Comparison of ENCODE assay signal across 21 mouse cellular contexts in genomic region chr19:27838041-27838440, GRCm38 (mm10).
"Had no signal": no experiment of that assay in that cellular context is flagged by ENCODE, and none has a peak within 500 bp of the region (broad histone marks: within the 10 kb centered on the region; RNA-seq: fewer than 3 reads in every experiment).

No protein-coding gene starts in this region.

- H3K9me3 ChIP-seq: liver, embryonic 15.5 days; lung, embryonic 15.5 days; megakaryocyte, embryonic 14.5 days; midbrain, embryonic 13.5 days; neural tube, embryonic 13.5 days; neural tube, embryonic 15.5 days had no signal

- H3K27ac ChIP-seq: liver, embryonic 15.5 days; lung, embryonic 15.5 days; macrophage; midbrain, embryonic 13.5 days; neural tube, embryonic 13.5 days; neural tube, embryonic 15.5 days had no signal

- ATAC-seq: liver, postnatal 0 days; lung, postnatal 0 days; midbrain, embryonic 13.5 days; midbrain, embryonic 16.5 days had no signal

- H3K4me2 ChIP-seq: liver, embryonic 15.5 days; lung, embryonic 15.5 days; midbrain, embryonic 11.5 days; midbrain, embryonic 13.5 days; neural tube, embryonic 13.5 days; neural tube, embryonic 15.5 days had no signal

- H3K4me1 ChIP-seq: liver, embryonic 15.5 days; lung, embryonic 15.5 days; neural tube, embryonic 15.5 days had no signal

- H3K4me3 ChIP-seq: liver, embryonic 15.5 days; lung, embryonic 15.5 days; megakaryocyte, embryonic 14.5 days; midbrain, embryonic 13.5 days; neural tube, embryonic 13.5 days; neural tube, embryonic 15.5 days had no signal

- H3K9ac ChIP-seq: liver, embryonic 15.5 days; liver, postnatal 0 days; lung, embryonic 15.5 days; midbrain, embryonic 13.5 days; neural tube, embryonic 13.5 days; neural tube, embryonic 15.5 days had no signal

- H3K36me3 ChIP-seq: liver, embryonic 15.5 days; lung, embryonic 15.5 days; midbrain, embryonic 13.5 days; neural tube, embryonic 13.5 days; neural tube, embryonic 15.5 days had no signal

- DNase-seq: liver, postnatal 0 days; lung, adult 2 months; lung, postnatal 14 days; lung, postnatal 36 days; right cerebral cortex, adult 18-20 months; right cerebral cortex, postnatal 25 days; right cerebral cortex, postnatal 4 days; spleen, adult 18-20 months; thymus, adult 18-20 months; thymus, postnatal 14 days; thymus, postnatal 36 days had no signal

- H3K27me3 ChIP-seq: liver, embryonic 15.5 days; lung, embryonic 15.5 days; megakaryocyte, embryonic 14.5 days; midbrain, embryonic 13.5 days; neural tube, embryonic 13.5 days; neural tube, embryonic 15.5 days had no signal
